Mouse (Mus musculus) E14TG2a.4 (cell line): ENCODE results near the gene Nr1d1.

ENCODE experiments used
- H3K27me3 ChIP-seq: 2 replicates; pipeline ENCODE4 v1.6.1; 2014; ENCODE audit warnings: low read length, control low read depth; ENCODE audit not compliant: insufficient read depth
- H3K36me3 ChIP-seq: 2 replicates; pipeline ENCODE4 v1.6.1; 2014; ENCODE audit warnings: low read length, control low read depth; ENCODE audit not compliant: insufficient read depth
- H3K4me1 ChIP-seq: replicated peaks from 2 replicates; pipeline ENCODE4 v1.6.1; 2014; ENCODE audit warnings: low read depth, low read length, control low read depth
- H3K4me3 ChIP-seq: replicated peaks from 2 replicates; pipeline ENCODE4 v1.5.1; 2014; ENCODE audit warnings: mild to moderate bottlenecking, low read length
- H3K9me3 ChIP-seq: 2 replicates; pipeline ENCODE4 v1.6.1; 2014; ENCODE audit warnings: low read length, control low read depth
- CTCF ChIP-seq: conservative IDR thresholded peaks from 2 replicates; pipeline ENCODE4 v1.5.1; 2014; ENCODE audit warnings: low read length
- NANOG ChIP-seq: IDR thresholded peaks from 2 replicates; pipeline ENCODE4 v1.6.1; 2014; ENCODE audit warnings: borderline replicate concordance, low read length, mixed read lengths
- POU5F1 ChIP-seq: IDR thresholded peaks from 2 replicates; pipeline ENCODE4 v1.6.1; 2014; ENCODE audit warnings: low read length, borderline replicate concordance

The Nr1d1 gene

GRCm38 (mm10) chr11:98774582-98775347 lies at the start of gene Nr1d1:
TSS of gene Nr1d1 (minus strand) at chr11:98775333.
- no peaks in the 10 kb centered on the region for H3K9me3 ChIP-seq
- peaks cover 30% of the 10 kb centered on the region for H3K36me3 ChIP-seq
- peak within 1 kb of the TSS; percentile 79 for H3K4me3 ChIP-seq
- H3K27me3 ChIP-seq: peaks cover 23% of the 10 kb centered on the region
- TF ChIP-seq CTCF: no peak
- no peak for TF ChIP-seq POU5F1
- TF ChIP-seq NANOG: no peak
- H3K4me1 ChIP-seq: peaks cover 77% of the 10 kb centered on the region

- Histone ChIP-seq H3K27me3 (no peaks in the 10 kb centered on the region), H3K4me1 (peaks cover 15% of the 10 kb centered on the region), H3K9me3 (no peaks in the 10 kb centered on the region), H3K4me3 (no peak overlapping the region), H3K36me3 (peaks cover 90% of the 10 kb centered on the region)
- TF ChIP-seq NANOG: no peak
These were observed 45.8 kb upstream of the Nr1d1 start for GRCm38 (mm10) chr11:98820968-98821367.

GRCm38 (mm10) chr11:98816706-98817239 lies 41.6 kb upstream of the Nr1d1 start:
- no peak overlapping the region for H3K4me3 ChIP-seq
- peaks cover 16% of the 10 kb centered on the region for H3K4me1 ChIP-seq
- no peaks in the 10 kb centered on the region for H3K9me3 ChIP-seq
- H3K36me3 ChIP-seq: peaks cover 82% of the 10 kb centered on the region
- no peaks in the 10 kb centered on the region for H3K27me3 ChIP-seq
- TF ChIP-seq POU5F1 (no peak), NANOG (no peak), CTCF (no peak)

GRCm38 (mm10) chr11:98810686-98811085 lies 35.6 kb upstream of the Nr1d1 start:
- peaks cover 63% of the 10 kb centered on the region for H3K36me3 ChIP-seq
- H3K4me1 ChIP-seq: peaks cover 22% of the 10 kb centered on the region
- no peak for TF ChIP-seq NANOG
- no peak for TF ChIP-seq CTCF
- no peak for TF ChIP-seq POU5F1
- H3K4me3 ChIP-seq: peak overlapping the region; percentile 89
- H3K27me3 ChIP-seq: no peaks in the 10 kb centered on the region
- H3K9me3 ChIP-seq: peaks cover 38% of the 10 kb centered on the region

DNA sequence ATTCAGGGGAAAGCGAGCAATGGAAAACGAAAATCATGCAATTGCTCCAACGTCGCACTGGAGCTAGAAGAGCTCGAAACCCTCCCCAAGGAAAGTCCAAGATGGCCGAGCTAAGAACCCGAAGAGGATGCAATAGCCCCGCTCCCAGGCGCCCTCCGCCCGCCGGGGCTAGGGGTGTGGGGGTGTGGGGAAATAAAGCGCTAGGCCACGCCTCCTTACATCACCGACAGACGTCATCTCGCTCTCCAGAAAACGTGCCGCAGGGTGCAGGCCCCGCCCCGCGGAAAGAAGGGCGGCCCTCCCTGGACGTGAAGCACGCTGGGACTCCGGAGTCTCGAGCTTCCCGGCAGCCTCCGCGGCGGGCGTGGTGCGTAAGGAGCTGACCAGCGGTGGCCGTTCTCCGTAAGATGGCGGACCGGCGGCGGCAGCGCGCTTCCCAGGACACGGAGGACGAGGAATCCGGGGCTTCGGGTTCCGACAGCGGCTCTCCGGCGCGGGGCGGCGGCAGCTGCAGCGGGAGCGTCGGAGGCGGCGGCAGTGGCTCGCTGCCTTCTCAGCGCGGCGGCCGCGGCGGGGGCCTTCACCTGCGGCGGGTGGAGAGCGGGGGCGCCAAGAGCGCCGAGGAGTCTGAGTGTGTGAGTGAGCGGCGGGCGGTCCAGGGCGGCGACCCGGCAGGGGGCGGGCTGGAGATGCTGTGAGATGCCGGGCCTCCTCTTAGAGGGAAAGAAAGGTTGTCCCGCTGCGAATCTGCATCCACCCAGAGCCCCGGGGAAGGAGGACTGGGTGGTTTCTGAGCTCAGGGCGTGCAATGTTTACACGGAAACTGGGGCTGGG lies 34.5 kb upstream of the Nr1d1 start:
- Histone ChIP-seq H3K36me3 (peaks cover 66% of the 10 kb centered on the region), H3K27me3 (no peaks in the 10 kb centered on the region), H3K4me3 (peak overlapping the region; percentile 89), H3K9me3 (peaks cover 48% of the 10 kb centered on the region), H3K4me1 (peaks cover 22% of the 10 kb centered on the region)
- no peak for TF ChIP-seq NANOG
- TF ChIP-seq POU5F1: no peak

GRCm38 (mm10) chr11:98808417-98808816 lies 33.3 kb upstream of the Nr1d1 start:
- H3K4me1 ChIP-seq: peaks cover 22% of the 10 kb centered on the region
- H3K27me3 ChIP-seq: no peaks in the 10 kb centered on the region
- H3K9me3 ChIP-seq: peaks cover 60% of the 10 kb centered on the region
- H3K36me3 ChIP-seq: peaks cover 70% of the 10 kb centered on the region
- H3K4me3 ChIP-seq: no peak overlapping the region
- no peak for TF ChIP-seq NANOG
- no peak for TF ChIP-seq POU5F1
- no peak for TF ChIP-seq CTCF

DNA sequence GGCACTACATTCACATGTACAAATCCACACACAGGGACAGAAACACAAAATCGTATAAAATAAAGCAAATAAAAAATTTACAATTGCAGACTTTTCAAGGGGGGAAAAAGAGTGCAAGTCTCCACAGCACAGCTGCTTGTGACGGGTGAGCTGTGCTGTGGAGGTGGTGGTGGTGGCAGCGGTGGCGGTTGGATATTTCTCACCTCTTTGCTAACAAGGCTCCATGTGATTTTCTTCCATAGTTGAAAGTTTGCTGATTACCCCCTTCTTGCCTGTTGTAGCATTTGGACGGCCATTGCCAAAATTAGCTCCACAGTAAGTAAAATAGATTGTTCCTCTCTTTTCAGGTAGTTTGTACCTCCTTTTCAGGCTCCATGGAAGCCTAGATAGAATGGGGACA lies 29.5 kb upstream of the Nr1d1 start, which contains the start of gene Casc3:
TSS of gene Casc3 (plus strand) at position 301 of the 400 bp plus-strand sequence.
- Histone ChIP-seq H3K9me3 (peaks cover 96% of the 10 kb centered on the region), H3K36me3 (peaks cover 85% of the 10 kb centered on the region), H3K27me3 (no peaks in the 10 kb centered on the region), H3K4me3 (0 out of 2 replicates have a peak within 1 kb of the TSS, but pooled peaks have one; percentile 0), H3K4me1 (no peaks in the 10 kb centered on the region)
- TF ChIP-seq POU5F1 (no peak), CTCF (no peak), NANOG (no peak)

DNA sequence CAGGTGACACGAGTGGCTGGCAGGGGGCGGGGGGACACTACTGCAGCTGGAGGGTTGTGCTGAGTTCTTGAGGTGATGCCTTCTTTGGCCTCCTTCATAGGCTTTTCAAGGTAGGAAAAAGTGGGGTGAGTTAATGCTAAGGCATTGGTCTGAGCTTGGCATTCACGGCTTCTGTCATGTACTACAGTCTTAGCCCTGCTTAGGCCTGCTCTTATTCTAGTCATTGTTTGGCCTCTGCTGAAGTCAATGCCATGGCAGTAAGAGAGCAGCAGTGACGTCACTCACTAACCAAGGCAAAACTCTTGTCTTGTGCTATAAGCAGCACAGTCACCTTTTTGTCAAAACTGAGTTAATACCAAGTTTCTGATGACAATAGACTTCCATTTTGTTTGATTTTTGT lies 22.8 kb upstream of the Nr1d1 start:
- Histone ChIP-seq H3K9me3 (peaks cover 43% of the 10 kb centered on the region), H3K4me1 (peaks cover 29% of the 10 kb centered on the region)
- TF ChIP-seq CTCF (no peak), POU5F1 (no peak), NANOG (no peak)

More for the DNA sequence above, 22.8 kb upstream of the Nr1d1 start:
- peaks cover 54% of the 10 kb centered on the region for H3K36me3 ChIP-seq
- no peak overlapping the region for H3K4me3 ChIP-seq
- peaks cover 16% of the 10 kb centered on the region for H3K27me3 ChIP-seq
